Mouse (Mus musculus) limb, embryonic 14.5 days (tissue): ENCODE measurements around the gene Ighmbp2. TPM values are rescaled to one million over a fixed set of nuclear protein-coding genes. Genes with fewer than 3 reads are reported as not detected.

ENCODE experiments used
- ATAC-seq: fragments of 200-750 bp; cut with Nextera tagmentation; 2 replicates; pipeline ENCODE4 v1.8.0; 2017; ENCODE audit warnings: low read depth, moderate number of reproducible peaks, moderate TSS enrichment; ENCODE audit not compliant: low FRiP score
- DNase-seq: peaks from one replicate; pipeline ENCODE4 v3.0.0-alpha.2; 2015; ENCODE audit warnings: low spot score
- H3K27ac ChIP-seq: fragments of 300-500 bp; sonication (generic); replicated peaks from 2 replicates; pipeline ENCODE4 v1.5.1; 2014; ENCODE audit warnings: low read depth, mild to moderate bottlenecking, low read length, moderate library complexity, mixed read lengths
- H3K27me3 ChIP-seq: fragments of 300-500 bp; sonication (generic); 2 replicates; pipeline ENCODE4 v1.6.1; 2014; ENCODE audit warnings: low read length, mixed read lengths; ENCODE audit not compliant: control insufficient read depth, insufficient read depth
- H3K36me3 ChIP-seq: fragments of 300-500 bp; sonication (generic); 2 replicates; pipeline ENCODE4 v1.6.1; 2014; ENCODE audit warnings: mild to moderate bottlenecking, low read length, moderate library complexity, mixed read lengths; ENCODE audit not compliant: control insufficient read depth, insufficient read depth
- H3K4me1 ChIP-seq: fragments of 300-500 bp; sonication (generic); 2 replicates; pipeline ENCODE4 v1.6.1; 2014; ENCODE audit warnings: antibody characterized with exemption, low read length, mixed read lengths; ENCODE audit not compliant: control insufficient read depth, insufficient read depth
- H3K4me2 ChIP-seq: fragments of 300-500 bp; sonication (generic); replicated peaks from 2 replicates; pipeline ENCODE4 v1.6.1; 2014; ENCODE audit warnings: low read depth, mild to moderate bottlenecking, low read length, moderate library complexity; ENCODE audit not compliant: severe bottlenecking
- H3K4me3 ChIP-seq: fragments of 300-500 bp; sonication (generic); replicated peaks from 2 replicates; pipeline ENCODE4 v1.5.1; 2014; ENCODE audit warnings: low read length
- H3K9ac ChIP-seq: fragments of 300-500 bp; sonication (generic); 2 replicates; pipeline ENCODE4 v1.6.1; 2014; ENCODE audit warnings: mild to moderate bottlenecking, low read depth, low read length, moderate library complexity; ENCODE audit not compliant: severe bottlenecking
- H3K9me3 ChIP-seq: fragments of 300-500 bp; sonication (generic); 2 replicates; pipeline ENCODE4 v1.6.1; 2016; ENCODE audit warnings: low read length; ENCODE audit not compliant: control insufficient read depth
- POLR2A ChIP-seq: fragments of 200-500 bp; IDR thresholded peaks from 2 replicates; pipeline ENCODE4 v1.8.0; 2012; ENCODE audit warnings: inconsistent platforms, mild to moderate bottlenecking, moderate library complexity, borderline replicate concordance; ENCODE audit not compliant: insufficient read depth, insufficient read length; ENCODE audit errors: extremely low read depth
- WGBS: fragments of 180-500 bp; shearing (Covaris S2); extraction: QIAGEN DNeasy Blood & Tissue Kit; methylation state at CpG from one replicate; pipeline ENCODE4 v1.1.7; 2014; 5-methylcytosine and 5-hydroxymethylcytosine counted together
- polyA plus RNA-seq, 2 experiments: library from polyadenylated mRNA; depleted of rRNA in 1 of 2; stranded (reverse) in 1 of 2; unstranded in 1 of 2; fragments of >200 nt; fragmentation: Nextera tagmentation in 1 of 2; extraction: Ambion mirVana in 1 of 2; gene quantifications; 2 replicates each; pipeline versions ENCODE4 v1.2.1 to v1.2.3; 2012 to 2014

The Ighmbp2 gene
- polyA plus RNA-seq, 2 experiments = 9.9 TPM

- peaks cover 96% of the 10 kb centered on the region for H3K36me3 ChIP-seq
- H3K27me3 ChIP-seq = no peaks in the 10 kb centered on the region
- DNase-seq (peak; percentile 1), ATAC-seq (no peak)
- WGBS = 93% methylated on average over 17 of the region's 17 CpGs
- no peak for TF ChIP-seq POLR2A
- no peaks in the 10 kb centered on the region for H3K9me3 ChIP-seq
- no peak overlapping the region for H3K4me2 ChIP-seq
- H3K4me3 ChIP-seq = no peak overlapping the region
- H3K9ac ChIP-seq = no peak overlapping the region
- no peaks in the 10 kb centered on the region for H3K4me1 ChIP-seq
- no peak overlapping the region for H3K27ac ChIP-seq
These were observed 14.4 kb downstream of the Ighmbp2 start for GRCm38 (mm10) chr19:3268218-3268980.

- no peak overlapping the region for H3K4me2 ChIP-seq
- peaks cover 90% of the 10 kb centered on the region for H3K36me3 ChIP-seq
- H3K4me3 ChIP-seq = no peak overlapping the region
- no peak for DNase-seq
- H3K27me3 ChIP-seq = no peaks in the 10 kb centered on the region
- TF ChIP-seq POLR2A = no peak
- no peaks in the 10 kb centered on the region for H3K4me1 ChIP-seq
- ATAC-seq = no peak
- H3K9me3 ChIP-seq = no peaks in the 10 kb centered on the region
- no peak overlapping the region for H3K27ac ChIP-seq
- 92% methylated on average over 4 of the region's 4 CpGs for WGBS
- no peak overlapping the region for H3K9ac ChIP-seq
These were observed 15.5 kb downstream of the Ighmbp2 start for GRCm38 (mm10) chr19:3267340-3267739.

GRCm38 (mm10) chr19:3266676-3267075 is 16.1 kb downstream of the Ighmbp2 start:
- no peak for TF ChIP-seq POLR2A
- H3K4me1 ChIP-seq = no peaks in the 10 kb centered on the region
- DNase-seq (no peak), ATAC-seq (no peak)
- H3K9me3 ChIP-seq = no peaks in the 10 kb centered on the region
- no peaks in the 10 kb centered on the region for H3K27me3 ChIP-seq
- H3K4me2 ChIP-seq = no peak overlapping the region
- H3K27ac ChIP-seq = no peak overlapping the region
- H3K36me3 ChIP-seq = peaks cover 91% of the 10 kb centered on the region
- WGBS = 94% methylated on average over 4 of the region's 4 CpGs
- H3K4me3 ChIP-seq = no peak overlapping the region
- H3K9ac ChIP-seq = no peak overlapping the region

GRCm38 (mm10) chr19:3266136-3266535 is 16.7 kb downstream of the Ighmbp2 start:
- DNase-seq (no peak), ATAC-seq (no peak)
- Histone ChIP-seq H3K27me3 (no peaks in the 10 kb centered on the region), H3K36me3 (peaks cover 91% of the 10 kb centered on the region), H3K27ac (no peak overlapping the region), H3K4me1 (no peaks in the 10 kb centered on the region), H3K9me3 (no peaks in the 10 kb centered on the region), H3K4me2 (no peak overlapping the region), H3K4me3 (no peak overlapping the region), H3K9ac (no peak overlapping the region)
- TF ChIP-seq POLR2A = no peak
- 87% methylated on average over 4 of the region's 5 CpGs for WGBS

GRCm38 (mm10) chr19:3265180-3265579 is 17.6 kb downstream of the Ighmbp2 start:
- no peaks in the 10 kb centered on the region for H3K27me3 ChIP-seq
- ATAC-seq (no peak), DNase-seq (no peak)
- TF ChIP-seq POLR2A = no peak
- H3K9me3 ChIP-seq = no peaks in the 10 kb centered on the region
- H3K27ac ChIP-seq = no peak overlapping the region
- peaks cover 91% of the 10 kb centered on the region for H3K36me3 ChIP-seq
- no peaks in the 10 kb centered on the region for H3K4me1 ChIP-seq
- WGBS = 98% methylated on average over 8 of the region's 9 CpGs
- H3K4me3 ChIP-seq = no peak overlapping the region
- H3K9ac ChIP-seq = no peak overlapping the region
- H3K4me2 ChIP-seq = no peak overlapping the region

- ATAC-seq (no peak), DNase-seq (no peak)
- H3K4me2 ChIP-seq = no peak overlapping the region
- H3K9ac ChIP-seq = no peak overlapping the region
- H3K4me3 ChIP-seq = no peak overlapping the region
- H3K4me1 ChIP-seq = no peaks in the 10 kb centered on the region
- H3K36me3 ChIP-seq = peaks cover 88% of the 10 kb centered on the region
- H3K27ac ChIP-seq = no peak overlapping the region
- no peaks in the 10 kb centered on the region for H3K27me3 ChIP-seq
- H3K9me3 ChIP-seq = no peaks in the 10 kb centered on the region
- no peak for TF ChIP-seq POLR2A
- WGBS = over 99% methylated on average over 6 of the region's 6 CpGs
These were observed 18.5 kb downstream of the Ighmbp2 start for GRCm38 (mm10) chr19:3264348-3264747.
